Comparison of ENCODE assay signal across 31 mouse cellular contexts in genomic region chr14:62379391-62379790, GRCm38 (mm10).
"Had no signal": no experiment of that assay in that cellular context is flagged by ENCODE, and none has a peak within 500 bp of the region (broad histone marks: within the 10 kb centered on the region; RNA-seq: fewer than 3 reads in every experiment).

No protein-coding gene starts in this region.

- H3K4me1 ChIP-seq: limb, embryonic 10.5 days; limb, embryonic 12.5 days; liver, embryonic 15.5 days; midbrain, embryonic 10.5 days; midbrain, embryonic 12.5 days; midbrain, embryonic 13.5 days; midbrain, embryonic 15.5 days had no signal

- H3K9ac ChIP-seq: limb, embryonic 12.5 days; limb, embryonic 13.5 days; limb, embryonic 15.5 days; liver, embryonic 12.5 days; liver, embryonic 13.5 days; liver, embryonic 14.5 days; liver, embryonic 15.5 days; liver, postnatal 0 days; lung, embryonic 14.5 days; lung, embryonic 15.5 days; midbrain, embryonic 12.5 days; midbrain, embryonic 13.5 days; midbrain, embryonic 15.5 days had no signal

- H3K36me3 ChIP-seq: limb, embryonic 15.5 days; lung, embryonic 15.5 days; midbrain, embryonic 15.5 days had no signal

- H3K27ac ChIP-seq: limb, embryonic 10.5 days; limb, embryonic 12.5 days; limb, embryonic 13.5 days; limb, embryonic 15.5 days; liver, embryonic 12.5 days; liver, embryonic 13.5 days; liver, embryonic 14.5 days; liver, embryonic 15.5 days; macrophage; midbrain, embryonic 10.5 days; midbrain, embryonic 12.5 days; midbrain, embryonic 13.5 days; midbrain, embryonic 15.5 days had no signal

- H3K27me3 ChIP-seq: limb, embryonic 12.5 days; limb, embryonic 13.5 days; limb, embryonic 15.5 days; liver, embryonic 12.5 days; liver, embryonic 13.5 days; liver, embryonic 15.5 days; lung, embryonic 15.5 days; megakaryocyte, embryonic 14.5 days; midbrain, embryonic 12.5 days; midbrain, embryonic 13.5 days; midbrain, embryonic 15.5 days had no signal

- H3K4me3 ChIP-seq: limb, embryonic 10.5 days; limb, embryonic 12.5 days; limb, embryonic 13.5 days; limb, embryonic 15.5 days; liver, embryonic 12.5 days; liver, embryonic 13.5 days; liver, embryonic 15.5 days; lung, embryonic 15.5 days; megakaryocyte, embryonic 14.5 days; midbrain, embryonic 10.5 days; midbrain, embryonic 12.5 days; midbrain, embryonic 13.5 days; midbrain, embryonic 15.5 days; myocyte had no signal

- H3K9me3 ChIP-seq: limb, embryonic 10.5 days; limb, embryonic 12.5 days; limb, embryonic 13.5 days; limb, embryonic 15.5 days; liver, embryonic 12.5 days; liver, embryonic 13.5 days; liver, embryonic 15.5 days; lung, embryonic 15.5 days; midbrain, embryonic 10.5 days; midbrain, embryonic 12.5 days; midbrain, embryonic 13.5 days; midbrain, embryonic 15.5 days had no signal

- DNase-seq: left cerebral cortex, postnatal 4 days; liver; liver, embryonic 13.5 days; liver, postnatal 0 days; lung, adult 18-20 months; lung, adult 2 months; lung, embryonic 14.5 days; lung, postnatal 10 days; lung, postnatal 14 days; lung, postnatal 36 days; lung, postnatal 4 days; midbrain, embryonic 14.5 days had no signal

- H3K4me2 ChIP-seq: limb, embryonic 12.5 days; limb, embryonic 13.5 days; limb, embryonic 15.5 days; liver, embryonic 11.5 days; liver, embryonic 12.5 days; liver, embryonic 13.5 days; liver, embryonic 15.5 days; lung, embryonic 14.5 days; lung, embryonic 15.5 days; midbrain, embryonic 11.5 days; midbrain, embryonic 12.5 days; midbrain, embryonic 13.5 days; midbrain, embryonic 15.5 days had no signal

- ATAC-seq: liver, embryonic 12.5 days; liver, postnatal 0 days; lung, postnatal 0 days; midbrain, embryonic 13.5 days; midbrain, embryonic 15.5 days; midbrain, embryonic 16.5 days had no signal
